Mouse (Mus musculus) ES-E14 (cell line): ENCODE measurements around the gene Ide.

Experiments
- CHD2 ChIP-seq: IDR thresholded peaks from 2 replicates; pipeline ENCODE4 v1.6.1; 2014; ENCODE audit warnings: mild to moderate bottlenecking, low read depth, low read length, inconsistent platforms
- ZC3H11A ChIP-seq: IDR thresholded peaks from 2 replicates; pipeline ENCODE4 v1.6.1; 2012; ENCODE audit warnings: low read depth, mild to moderate bottlenecking, inconsistent platforms, low read length, borderline replicate concordance
- ZNF384 ChIP-seq: IDR thresholded peaks from 2 replicates; pipeline ENCODE4 v1.6.1; 2012; ENCODE audit warnings: low read depth, low read length, inconsistent platforms

DNA sequence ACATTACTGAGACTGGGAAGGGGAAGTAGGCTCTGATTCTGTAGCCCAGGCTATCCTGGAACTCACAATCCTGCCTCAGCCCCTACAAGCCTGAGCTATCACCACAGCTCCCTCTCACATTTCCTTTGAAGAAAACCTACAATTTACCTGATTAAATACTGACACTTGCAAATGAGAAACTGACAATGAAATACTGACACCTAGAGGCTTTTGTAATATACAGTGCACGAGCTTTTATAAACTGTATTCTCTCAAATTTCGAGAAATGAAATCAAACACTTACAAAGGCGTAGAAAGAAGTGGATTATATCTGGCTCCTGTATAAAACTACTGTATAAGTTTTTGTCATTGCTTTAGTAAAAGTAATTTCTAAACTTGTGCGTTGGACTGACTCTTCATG is 27.5 kb downstream of the Ide start:
- TF ChIP-seq ZNF384: no peak
- no peak for TF ChIP-seq CHD2
- TF ChIP-seq ZC3H11A: no peak
